Mouse (Mus musculus): ENCODE data around the gene Wdr35. TPM values are rescaled to one million over a fixed set of nuclear protein-coding genes. Genes with fewer than 3 reads are reported as not detected.

The Wdr35 gene
- total and polyA plus RNA-seq, 3 experiments = 3.4 to 9.5 (median 9.0) TPM

DNA sequence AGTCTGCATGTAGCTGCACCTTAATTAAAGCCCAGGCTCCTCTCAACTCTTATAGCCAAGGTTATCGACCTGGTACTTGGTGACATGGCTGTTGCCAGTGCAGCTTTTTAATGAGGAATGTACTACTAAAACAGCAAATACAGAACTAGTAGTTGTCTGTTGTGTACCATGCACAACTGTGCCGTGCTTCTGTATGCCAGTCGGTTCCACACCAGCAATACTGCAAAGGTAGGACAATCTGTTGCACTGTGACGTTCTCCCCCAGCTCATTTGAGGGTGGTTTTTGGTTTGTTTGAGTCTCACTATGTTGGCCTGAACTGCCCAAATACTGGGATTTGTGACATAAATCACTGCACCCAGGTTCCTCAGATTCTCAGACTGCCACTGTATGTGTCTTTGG is 34.2 kb upstream of the Wdr35 start:
- intact Hi-C loops (cut with DNase I) = loop anchor here (5.0 kb wide), 2 partner anchors 33 to 52 kb away; partner anchors contain the start of gene Wdr35
- Histone ChIP-seq H3K27me3 (ENCODE audit: control insufficient read depth, insufficient read depth, low read length) (no peaks in the 10 kb centered on the region), H3K9ac (ENCODE audit: low read depth, low read length) (no peak overlapping the region), H3K79me2 (replicated peaks; ENCODE audit: control insufficient read depth, insufficient read depth, low read length) (no peaks in the 10 kb centered on the region), H3K4me3 (no peak overlapping the region), H3K36me3 (ENCODE audit: control insufficient read depth, insufficient read depth, low read length) (peaks cover 16% of the 10 kb centered on the region), H3K4me1 (ENCODE audit: control insufficient read depth, insufficient read depth, low read length) (peaks cover 2% of the 10 kb centered on the region), H3K27ac (no peak overlapping the region)
- WGBS = 95% methylated on average over 4 of the region's 4 CpGs
- TF ChIP-seq EP300 (IDR thresholded peaks at IDR 0.05; ENCODE audit: insufficient read depth, low read depth, low read length) (no peak), POLR2A (IDR thresholded peaks at IDR 0.05; ENCODE audit: insufficient read depth, low read depth, low read length) (no peak), CTCF (IDR thresholded peaks at IDR 0.05) (no peak)
- no peak for DNase-seq

DNA sequence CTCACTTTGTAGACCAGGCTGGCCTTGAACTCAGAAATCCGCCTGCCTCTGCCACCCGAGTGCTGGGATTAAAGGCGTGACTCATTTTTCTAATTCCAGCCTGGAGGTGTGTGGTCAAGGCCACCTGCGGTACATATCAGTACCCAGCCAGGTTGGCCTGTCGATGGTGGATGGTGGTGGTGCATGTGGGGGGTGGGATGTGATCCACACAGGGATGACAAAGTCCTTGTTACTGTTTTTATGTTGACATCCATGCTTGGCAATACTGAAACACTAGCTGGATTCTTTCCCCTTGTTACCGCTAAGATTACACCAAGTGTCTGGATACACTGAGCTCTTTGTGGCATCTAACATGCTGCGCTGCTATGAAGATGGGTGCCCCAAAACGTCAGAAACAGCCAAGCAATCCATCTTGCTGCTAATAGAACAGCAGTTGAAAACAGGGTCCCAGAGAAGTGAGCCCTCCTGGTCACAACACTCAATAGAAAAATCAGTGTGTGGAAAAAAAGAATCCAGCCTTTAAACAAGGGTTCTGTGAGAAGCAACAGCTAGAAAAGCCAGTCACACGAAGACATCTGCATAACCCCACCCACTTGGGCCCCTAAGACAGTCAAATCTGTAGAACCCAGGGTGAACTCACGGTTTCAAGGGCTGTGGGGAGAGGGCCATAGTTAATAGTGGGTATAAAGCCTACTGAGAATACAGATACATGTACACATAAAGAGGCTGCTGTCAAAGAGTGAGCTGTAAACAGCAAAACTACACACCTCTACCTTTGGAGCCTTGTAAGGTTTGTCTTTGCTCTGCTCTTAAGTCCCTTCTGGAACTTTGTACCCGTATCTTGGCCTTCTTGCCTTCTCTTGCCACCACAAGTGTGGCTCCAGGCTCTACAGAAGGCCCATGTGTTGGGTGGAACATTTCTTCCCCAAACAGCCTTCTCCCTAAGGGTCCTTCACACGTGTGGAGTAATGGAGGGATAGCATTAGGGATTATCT is 33.4 kb upstream of the Wdr35 start:
- Histone ChIP-seq H3K9ac (ENCODE audit: low read depth, low read length) (no peak overlapping the region), H3K79me2 (replicated peaks; ENCODE audit: control insufficient read depth, insufficient read depth, low read length) (no peaks in the 10 kb centered on the region), H3K27me3 (ENCODE audit: control insufficient read depth, insufficient read depth, low read length) (no peaks in the 10 kb centered on the region), H3K27ac (no peak overlapping the region), H3K4me1 (ENCODE audit: control insufficient read depth, insufficient read depth, low read length) (no peaks in the 10 kb centered on the region), H3K36me3 (ENCODE audit: control insufficient read depth, insufficient read depth, low read length) (peaks cover 9% of the 10 kb centered on the region), H3K4me3 (no peak overlapping the region)
- DNase-seq = no peak
- intact Hi-C loops (cut with DNase I) = no loop called here
- WGBS = 67% methylated on average over 12 of the region's 12 CpGs
- TF ChIP-seq CTCF (IDR thresholded peaks at IDR 0.05) (no peak), EP300 (IDR thresholded peaks at IDR 0.05; ENCODE audit: insufficient read depth, low read depth, low read length) (no peak), POLR2A (IDR thresholded peaks at IDR 0.05; ENCODE audit: insufficient read depth, low read depth, low read length) (no peak)

DNA sequence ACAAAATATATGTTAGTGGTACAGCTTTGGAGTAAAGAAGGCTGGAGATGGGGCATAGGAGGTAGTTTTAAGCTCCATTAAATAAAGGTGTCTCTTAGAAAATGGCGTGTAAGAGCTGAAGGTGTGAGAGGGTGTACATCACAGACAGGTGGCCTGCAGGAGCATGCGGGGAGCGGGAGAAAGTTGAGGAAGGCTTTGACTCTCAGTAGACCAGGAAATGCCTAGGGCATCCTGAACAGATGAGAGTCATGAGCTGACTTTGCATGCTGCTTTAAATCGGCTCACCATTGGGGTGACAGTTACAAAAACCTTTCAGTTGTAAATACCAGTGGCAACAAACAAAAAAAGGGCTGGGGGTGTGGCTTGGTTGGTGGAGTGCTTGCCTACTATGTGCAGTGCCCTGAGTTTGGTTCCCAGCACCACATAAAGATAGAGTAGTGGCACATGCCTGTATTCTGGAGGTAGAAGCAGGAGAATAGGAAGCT is 32.5 kb upstream of the Wdr35 start:
- DNase-seq = no peak
- Histone ChIP-seq H3K36me3 (ENCODE audit: control insufficient read depth, insufficient read depth, low read length) (peaks cover 6% of the 10 kb centered on the region), H3K4me3 (no peak overlapping the region), H3K27ac (no peak overlapping the region), H3K9ac (ENCODE audit: low read depth, low read length) (no peak overlapping the region), H3K4me1 (ENCODE audit: control insufficient read depth, insufficient read depth, low read length) (no peaks in the 10 kb centered on the region), H3K79me2 (replicated peaks; ENCODE audit: control insufficient read depth, insufficient read depth, low read length) (no peaks in the 10 kb centered on the region), H3K27me3 (ENCODE audit: control insufficient read depth, insufficient read depth, low read length) (no peaks in the 10 kb centered on the region)
- TF ChIP-seq POLR2A (IDR thresholded peaks at IDR 0.05; ENCODE audit: insufficient read depth, low read depth, low read length) (no peak), EP300 (IDR thresholded peaks at IDR 0.05; ENCODE audit: insufficient read depth, low read depth, low read length) (no peak), CTCF (IDR thresholded peaks at IDR 0.05) (no peak)
- WGBS = 68% methylated on average over 4 of the region's 4 CpGs
- intact Hi-C loops (cut with DNase I) = no loop called here

DNA sequence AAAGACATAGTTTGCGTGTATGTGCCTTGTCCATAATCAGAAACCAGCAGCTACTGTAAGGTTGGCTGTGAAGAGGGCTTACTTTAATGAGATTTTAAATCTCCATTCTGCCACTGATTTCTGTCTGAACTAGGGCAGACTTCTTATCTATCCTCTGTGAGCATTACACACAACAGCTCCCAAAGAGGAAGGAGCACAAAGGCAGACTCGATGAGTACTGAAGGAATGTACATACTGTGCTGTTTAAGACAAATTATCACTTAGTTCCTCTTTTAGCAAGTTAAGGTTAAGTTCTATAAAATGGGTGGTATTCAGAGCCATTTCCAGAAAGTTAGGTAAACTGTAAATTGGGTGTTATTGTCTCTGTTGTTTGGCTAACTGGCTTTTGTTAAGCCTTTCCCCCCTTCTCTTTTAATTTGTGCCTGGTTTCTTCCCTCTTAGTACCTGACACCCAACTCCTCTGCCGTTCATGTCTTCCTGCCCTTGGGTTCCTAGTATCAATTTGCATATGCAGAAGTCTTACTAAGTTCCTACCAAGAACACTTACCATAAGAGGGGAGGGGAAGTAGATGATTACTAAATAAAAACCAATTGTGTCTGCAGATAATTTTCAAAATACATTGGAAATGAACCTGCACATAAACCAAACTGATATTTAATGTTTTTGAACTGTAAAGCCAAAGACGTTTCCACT is 31.8 kb upstream of the Wdr35 start:
- intact Hi-C loops (cut with DNase I) = no loop called here
- WGBS = 40% methylated on average over 4 of the region's 4 CpGs
- TF ChIP-seq CTCF (IDR thresholded peaks at IDR 0.05) (no peak), EP300 (IDR thresholded peaks at IDR 0.05; ENCODE audit: insufficient read depth, low read depth, low read length) (no peak), POLR2A (IDR thresholded peaks at IDR 0.05; ENCODE audit: insufficient read depth, low read depth, low read length) (no peak)
- no peaks in the 10 kb centered on the region for H3K79me2 ChIP-seq (replicated peaks; ENCODE audit: control insufficient read depth, insufficient read depth, low read length)
- H3K4me3 ChIP-seq = no peak overlapping the region
- no peak overlapping the region for H3K27ac ChIP-seq
- H3K4me1 ChIP-seq (ENCODE audit: control insufficient read depth, insufficient read depth, low read length) = no peaks in the 10 kb centered on the region
- no peak for DNase-seq
- H3K9ac ChIP-seq (ENCODE audit: low read depth, low read length) = no peak overlapping the region
- H3K27me3 ChIP-seq (ENCODE audit: control insufficient read depth, insufficient read depth, low read length) = no peaks in the 10 kb centered on the region
- H3K36me3 ChIP-seq (ENCODE audit: control insufficient read depth, insufficient read depth, low read length) = peaks cover 4% of the 10 kb centered on the region

DNA sequence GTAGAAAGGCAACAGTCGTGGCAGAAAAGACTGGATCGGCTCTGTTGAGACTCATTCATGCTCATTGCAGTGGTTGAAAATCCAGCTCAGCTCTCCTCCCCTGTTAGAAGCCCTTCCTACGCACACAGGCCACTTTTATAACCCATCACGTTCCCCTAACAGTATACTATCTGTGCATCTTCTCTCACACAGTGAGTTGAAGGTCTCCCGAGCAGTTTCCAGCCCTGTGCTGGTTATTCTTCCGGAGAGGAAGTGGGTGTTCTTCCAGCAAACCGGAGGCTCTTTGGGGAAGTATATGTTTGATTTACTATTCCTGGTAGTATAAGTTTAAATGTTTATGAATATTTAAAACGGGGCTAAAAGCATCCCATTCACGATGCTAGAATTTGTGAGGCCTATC is 26.5 kb upstream of the Wdr35 start:
- Histone ChIP-seq H3K79me2 (replicated peaks; ENCODE audit: control insufficient read depth, insufficient read depth, low read length) (no peaks in the 10 kb centered on the region), H3K27me3 (ENCODE audit: control insufficient read depth, insufficient read depth, low read length) (0 out of 2 replicates have a peak, but pooled peaks cover 1% of the 10 kb centered on the region), H3K36me3 (ENCODE audit: control insufficient read depth, insufficient read depth, low read length) (no peaks in the 10 kb centered on the region), H3K4me1 (ENCODE audit: control insufficient read depth, insufficient read depth, low read length) (peaks cover 2% of the 10 kb centered on the region; the same call in 1 of the 2 replicates), H3K27ac (no peak overlapping the region), H3K4me3 (no peak overlapping the region), H3K9ac (ENCODE audit: low read depth, low read length) (no peak overlapping the region)
- DNase-seq = no peak
- TF ChIP-seq POLR2A (IDR thresholded peaks at IDR 0.05; ENCODE audit: insufficient read depth, low read depth, low read length) (no peak), EP300 (IDR thresholded peaks at IDR 0.05; ENCODE audit: insufficient read depth, low read depth, low read length) (no peak), CTCF (IDR thresholded peaks at IDR 0.05) (no peak)
- 48% methylated on average over 9 of the region's 9 CpGs for WGBS
- intact Hi-C loops (cut with DNase I) = no loop called here
